Mouse (Mus musculus): ENCODE results near the gene Mlip.

DNA sequence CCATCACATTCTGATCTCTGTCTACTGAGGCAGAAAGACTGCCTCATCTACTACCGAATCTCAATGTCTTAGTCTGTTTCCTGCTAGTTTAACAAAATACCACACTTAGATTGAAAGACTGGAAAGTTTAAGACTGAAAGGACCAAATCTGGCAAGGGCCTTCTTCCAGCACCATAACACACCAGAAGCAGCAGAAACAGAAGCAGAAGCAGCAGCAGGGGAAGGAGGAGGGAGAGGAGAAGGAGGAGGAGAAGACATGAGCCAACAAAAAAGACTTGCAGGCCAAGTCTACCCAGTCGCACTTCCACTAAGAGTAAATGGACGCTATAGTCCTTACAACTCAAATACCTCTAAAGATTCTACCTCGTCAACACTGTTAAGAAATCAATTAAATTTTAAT lies 80.0 kb downstream of the Mlip start:
- TF ChIP-seq FLI1 (IDR thresholded peaks at IDR 0.05; ENCODE audit: low read length) (no peak), GATA1 (IDR thresholded peaks at IDR 0.05; ENCODE audit: borderline replicate concordance, low read length) (no peak)
